Mouse (Mus musculus) retina, postnatal 7 days (tissue): Measurements from ENCODE around the gene Fbxo46.
A peak's percentile ranks its signal among the peaks of the same experiment; 100 is the strongest.

Experiments used
- DNase-seq: peaks from one replicate; pipeline ENCODE4 v3.0.0-alpha.2; 2012; ENCODE audit warnings: low read depth, low spot score

The Fbxo46 gene

DNA sequence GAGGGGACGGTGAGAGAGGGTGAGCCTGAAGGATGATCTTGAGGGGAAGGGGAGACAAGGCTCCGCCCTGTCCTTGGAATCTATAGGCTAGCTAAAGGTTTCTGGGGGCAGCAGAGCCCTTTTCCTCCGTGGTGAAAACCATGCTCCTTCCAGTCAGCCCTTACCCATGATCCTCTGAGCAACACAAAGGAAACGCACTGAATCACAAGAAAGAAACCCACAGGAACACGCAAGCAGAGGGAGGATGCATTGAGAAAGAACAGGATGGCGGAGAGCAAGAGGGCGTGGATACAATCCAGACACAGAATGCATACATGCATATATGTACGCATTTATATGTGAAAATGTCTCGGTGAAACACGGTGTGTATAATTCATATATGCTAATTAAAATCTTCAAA is 49.8 kb downstream of the Fbxo46 start:
- DNase-seq, result no peak

GRCm38 (mm10) chr7:19170142-19170541 is 50.5 kb downstream of the Fbxo46 start:
- no peak for DNase-seq

GRCm38 (mm10) chr7:19171831-19172230 is 52.2 kb downstream of the Fbxo46 start:
- no peak for DNase-seq

GRCm38 (mm10) chr7:19172874-19173273 is 53.2 kb downstream of the Fbxo46 start:
- DNase-seq, result peak; percentile 72

- DNase-seq, result peak; percentile 75
Observed at GRCm38 (mm10) chr7:19175708-19176515, 56.3 kb downstream of the Fbxo46 start, which contains the start of gene Eml2. TSS of gene Eml2 (plus strand) at chr7:19176421.

GRCm38 (mm10) chr7:19176516-19176947 is 56.9 kb downstream of the Fbxo46 start:
- no peak for DNase-seq

GRCm38 (mm10) chr7:19177216-19177615 is 57.6 kb downstream of the Fbxo46 start:
- no peak for DNase-seq

GRCm38 (mm10) chr7:19178035-19178434 is 58.4 kb downstream of the Fbxo46 start:
- no peak for DNase-seq

GRCm38 (mm10) chr7:19178443-19179092 is 58.9 kb downstream of the Fbxo46 start:
- DNase-seq, result peak; percentile 66

GRCm38 (mm10) chr7:19179173-19179572 is 59.5 kb downstream of the Fbxo46 start:
- peak; percentile 57 for DNase-seq

DNA sequence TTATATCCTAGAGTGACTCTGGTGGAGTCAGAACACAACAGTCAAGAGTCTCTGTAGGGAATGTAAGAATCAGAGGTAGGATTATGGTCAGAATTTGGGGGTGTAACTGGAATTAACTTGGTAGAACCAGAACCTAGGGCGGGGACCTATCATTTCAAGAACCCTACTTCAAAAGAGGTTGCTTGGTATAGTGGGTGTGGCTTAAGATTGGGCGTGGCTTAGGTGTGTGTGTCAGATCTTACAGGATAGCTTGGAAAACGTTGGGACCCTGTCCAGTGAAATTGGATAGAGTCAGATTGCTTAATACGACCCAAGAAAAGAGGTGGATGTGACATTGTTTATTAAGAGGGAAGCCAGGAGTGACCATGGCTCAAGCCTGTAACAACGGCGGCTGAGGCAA is 60.3 kb downstream of the Fbxo46 start:
- DNase-seq, result no peak

- no peak for DNase-seq
Observed at GRCm38 (mm10) chr7:19180862-19181429, 61.3 kb downstream of the Fbxo46 start.

GRCm38 (mm10) chr7:19184250-19184649 is 64.6 kb downstream of the Fbxo46 start:
- DNase-seq, result no peak

DNA sequence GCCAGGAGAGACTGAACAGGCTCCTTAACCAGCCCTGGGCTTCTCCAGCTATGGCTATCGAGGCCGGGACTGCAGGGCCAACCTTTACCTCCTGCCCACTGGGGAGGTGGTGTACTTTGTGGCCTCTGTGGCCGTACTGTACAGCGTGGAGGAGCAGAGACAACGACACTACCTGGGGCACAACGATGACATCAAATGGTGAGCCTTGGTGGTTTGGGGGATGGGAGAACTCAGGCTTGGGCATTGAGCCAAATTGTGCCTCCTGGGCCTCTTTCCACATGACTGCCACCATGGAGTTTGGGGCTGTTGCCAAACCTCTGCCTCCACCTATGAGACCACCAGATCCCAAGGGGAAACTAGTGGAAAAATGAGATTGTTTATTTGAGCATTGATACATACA is 65.1 kb downstream of the Fbxo46 start:
- DNase-seq, result no peak
